Mouse (Mus musculus) G1E-ER4 (cell line): ENCODE data around the gene Erich6b. TPM values are rescaled to one million over a fixed set of nuclear protein-coding genes. Genes with fewer than 3 reads are reported as not detected.

Source experiments
- GATA1 ChIP-seq: IDR thresholded peaks from one replicate; pipeline ENCODE4 v1.8.0; 2012; ENCODE audit warnings: low read length, inconsistent platforms
- polyA plus RNA-seq: library from polyadenylated mRNA; stranded (reverse); fragments of >175 nt; gene quantifications from 2 replicates; pipeline ENCODE4 v1.2.3, GENCODE M21; 2012

Erich6b gene
- polyA plus RNA-seq, 1 experiment: not detected

- no peak for TF ChIP-seq GATA1
These were observed 23.5 kb downstream of the Erich6b start for GRCm38 (mm10) chr14:75665430-75666180.

- TF ChIP-seq GATA1: no peak
These were observed 27.1 kb downstream of the Erich6b start for GRCm38 (mm10) chr14:75669085-75669645.

GRCm38 (mm10) chr14:75676316-75676715, 34.3 kb downstream of the Erich6b start:
- no peak for TF ChIP-seq GATA1

GRCm38 (mm10) chr14:75690428-75690827, 48.4 kb downstream of the Erich6b start:
- no peak for TF ChIP-seq GATA1

GRCm38 (mm10) chr14:75696096-75696495, 54.0 kb downstream of the Erich6b start:
- TF ChIP-seq GATA1: no peak

GRCm38 (mm10) chr14:75697928-75698327, 55.9 kb downstream of the Erich6b start:
- TF ChIP-seq GATA1: no peak

GRCm38 (mm10) chr14:75706647-75707046, 64.6 kb downstream of the Erich6b start:
- TF ChIP-seq GATA1: no peak

- no peak for TF ChIP-seq GATA1
These were observed 65.7 kb downstream of the Erich6b start for GRCm38 (mm10) chr14:75707771-75708170.

GRCm38 (mm10) chr14:75708986-75709385, 66.9 kb downstream of the Erich6b start:
- no peak for TF ChIP-seq GATA1

- no peak for TF ChIP-seq GATA1
These were observed 69.7 kb downstream of the Erich6b start for GRCm38 (mm10) chr14:75711731-75712130.

- TF ChIP-seq GATA1: no peak
These were observed 70.6 kb downstream of the Erich6b start for GRCm38 (mm10) chr14:75712687-75713086.

- no peak for TF ChIP-seq GATA1
These were observed 71.6 kb downstream of the Erich6b start for GRCm38 (mm10) chr14:75713661-75714060.

GRCm38 (mm10) chr14:75716410-75716809, 74.4 kb downstream of the Erich6b start:
- no peak for TF ChIP-seq GATA1

Other genes starting within 250 kb of the Erich6b start
- gene Siah3, start 186.3 kb upstream of the Erich6b start, polyA plus RNA-seq: not detected in 2 replicates
- gene Spert, start 49.1 kb upstream of the Erich6b start, polyA plus RNA-seq: not detected in 2 replicates
- 6.9 and 7.1 TPM in 2 replicates for gene Cog3, start 112.3 kb downstream of the Erich6b start, polyA plus RNA-seq
- 44.8 and 49.0 TPM in 2 replicates for gene Slc25a30, start 144.8 kb downstream of the Erich6b start, polyA plus RNA-seq
- gene Tpt1, start 202.8 kb downstream of the Erich6b start, polyA plus RNA-seq: 1,736 and 1,811 TPM in 2 replicates